Mouse (Mus musculus) thymus, adult 2 months (tissue): ENCODE measurements around the gene Tas1r2.

Experiments
- CTCF ChIP-seq: fragments of 200-500 bp; IDR thresholded peaks from 2 replicates; pipeline ENCODE4 v1.5.1; 2012; ENCODE audit warnings: mild to moderate bottlenecking, control low read depth, low read length, moderate library complexity, borderline replicate concordance; ENCODE audit not compliant: control insufficient read depth, poor library complexity, insufficient read depth; ENCODE audit errors: extremely low read depth
- POLR2A ChIP-seq: fragments of 200-500 bp; IDR thresholded peaks from 2 replicates; pipeline ENCODE4 v1.6.1; 2012; ENCODE audit warnings: mild to moderate bottlenecking, low read length, control low read depth, moderate library complexity; ENCODE audit not compliant: control insufficient read depth, poor library complexity, insufficient read depth; ENCODE audit errors: extremely low read depth

- TF ChIP-seq POLR2A (no peak), CTCF (no peak)
These were observed 29.2 kb upstream of the Tas1r2 start for GRCm38 (mm10) chr4:139624116-139624489.
